ENCODE assay signal across 18 mouse cellular contexts in the genomic region with DNA sequence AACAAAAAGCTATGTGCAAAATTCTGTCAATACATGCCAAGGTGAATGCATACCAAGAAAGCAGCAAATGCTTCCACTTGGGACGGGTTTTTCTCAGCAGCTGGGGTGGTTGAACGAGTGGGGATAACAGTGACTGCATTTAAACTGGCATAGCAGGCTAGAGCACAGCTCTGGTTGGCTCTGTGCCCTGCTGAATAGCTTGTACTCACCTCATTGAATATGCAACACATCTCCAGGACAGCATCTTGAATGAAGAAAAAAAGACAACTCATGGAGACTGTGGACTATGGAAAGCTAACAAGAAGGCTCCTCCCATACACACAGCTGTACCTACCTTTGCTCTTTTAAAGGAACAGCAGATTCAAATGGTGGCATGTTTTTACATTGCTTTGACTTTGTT.
DNase-seq lines count a peak whose midpoint lies in the region; ATAC-seq and TF ChIP-seq lines count a peak whose summit lies in the region.
"Had no signal": no experiment of that assay in that cellular context is flagged by ENCODE, and none has a peak within 500 bp of the region (broad histone marks: within the 10 kb centered on the region; RNA-seq: fewer than 3 reads in every experiment).

No protein-coding gene starts in this region.

- H3K4me1 ChIP-seq in forebrain, embryonic 14.5 days (ENCODE audit: control insufficient read depth, insufficient read depth, low read length), result no peaks in the 10 kb centered on the region
- no peaks in the 10 kb centered on the region for H3K4me1 ChIP-seq in forebrain, embryonic 10.5 days
- H3K4me1 ChIP-seq in kidney, embryonic 16.5 days (ENCODE audit: insufficient read depth, low read length), result no peaks in the 10 kb centered on the region
- H3K4me1 ChIP-seq in midbrain, embryonic 16.5 days (ENCODE audit: control insufficient read depth, insufficient read depth, low read length), result no peaks in the 10 kb centered on the region
- H3K4me1 ChIP-seq in intestine, postnatal 0 days (replicated peaks; ENCODE audit: control insufficient read depth, insufficient read depth, low read length), result no peaks in the 10 kb centered on the region
- H3K4me1 ChIP-seq: embryonic facial prominence, embryonic 15.5 days; heart, embryonic 15.5 days had no signal

- H3K36me3 ChIP-seq in forebrain, embryonic 14.5 days (ENCODE audit: control insufficient read depth, insufficient read depth, low read length), result no peaks in the 10 kb centered on the region
- H3K36me3 ChIP-seq in forebrain, embryonic 10.5 days (replicated peaks), result no peaks in the 10 kb centered on the region
- H3K36me3 ChIP-seq in kidney, embryonic 16.5 days (ENCODE audit: insufficient read depth, low read length), result no peaks in the 10 kb centered on the region
- H3K36me3 ChIP-seq in midbrain, embryonic 16.5 days (ENCODE audit: control insufficient read depth, insufficient read depth, low read length), result no peaks in the 10 kb centered on the region
- H3K36me3 ChIP-seq in intestine, postnatal 0 days (ENCODE audit: control insufficient read depth, insufficient read depth), result no peaks in the 10 kb centered on the region
- H3K36me3 ChIP-seq: embryonic facial prominence, embryonic 15.5 days; heart, embryonic 15.5 days had no signal

- no peak overlapping the region for H3K4me3 ChIP-seq in forebrain, embryonic 14.5 days (ENCODE audit: low read depth, low read length)
- no peak overlapping the region for H3K4me3 ChIP-seq in forebrain, embryonic 10.5 days
- no peak overlapping the region for H3K4me3 ChIP-seq in kidney, embryonic 16.5 days (ENCODE audit: low read length)
- H3K4me3 ChIP-seq in midbrain, embryonic 16.5 days (ENCODE audit: low read depth, low read length), result no peak overlapping the region
- no peak overlapping the region for H3K4me3 ChIP-seq in intestine, postnatal 0 days (ENCODE audit: low read depth, low read length)
- H3K4me3 ChIP-seq: embryonic facial prominence, embryonic 15.5 days; heart, adult 2 months; heart, embryonic 15.5 days had no signal

- no peak for TF ChIP-seq CTCF in intestine, postnatal 0 days (IDR thresholded peaks at IDR 0.05; ENCODE audit: low read depth)

- no peak overlapping the region for H3K27ac ChIP-seq in forebrain, embryonic 14.5 days (ENCODE audit: low read depth, low read length)
- no peak overlapping the region for H3K27ac ChIP-seq in forebrain, embryonic 10.5 days
- no peak overlapping the region for H3K27ac ChIP-seq in kidney, embryonic 16.5 days (ENCODE audit: low read length)
- H3K27ac ChIP-seq in midbrain, embryonic 16.5 days (ENCODE audit: low read length), result no peak overlapping the region
- H3K27ac ChIP-seq in intestine, postnatal 0 days (ENCODE audit: low read depth, low read length), result no peak overlapping the region
- H3K27ac ChIP-seq: embryonic facial prominence, embryonic 15.5 days; heart, adult 2 months; heart, embryonic 15.5 days had no signal

- WGBS in forebrain, embryonic 14.5 days, result 31% methylated on average over 2 of the region's 2 CpGs
- WGBS in forebrain, embryonic 10.5 days, result 65% methylated on average over 2 of the region's 2 CpGs
- 82% methylated on average over 2 of the region's 2 CpGs for WGBS in kidney, embryonic 16.5 days
- 38% methylated on average over 2 of the region's 2 CpGs for WGBS in midbrain, embryonic 16.5 days
- 81% methylated on average over 2 of the region's 2 CpGs for WGBS in intestine, postnatal 0 days

- H3K27me3 ChIP-seq in forebrain, embryonic 14.5 days (replicated peaks; ENCODE audit: control insufficient read depth, insufficient read depth, low read length), result no peaks in the 10 kb centered on the region
- H3K27me3 ChIP-seq in forebrain, embryonic 10.5 days (ENCODE audit: poor library complexity, severe bottlenecking), result no peaks in the 10 kb centered on the region
- no peaks in the 10 kb centered on the region for H3K27me3 ChIP-seq in kidney, embryonic 16.5 days (ENCODE audit: insufficient read depth, low read length)
- no peaks in the 10 kb centered on the region for H3K27me3 ChIP-seq in midbrain, embryonic 16.5 days (ENCODE audit: control insufficient read depth, insufficient read depth, low read depth, low read length)
- H3K27me3 ChIP-seq in intestine, postnatal 0 days (replicated peaks; ENCODE audit: control insufficient read depth, insufficient read depth, low read length), result no peaks in the 10 kb centered on the region
- H3K27me3 ChIP-seq: embryonic facial prominence, embryonic 15.5 days; heart, embryonic 15.5 days had no signal

- H3K9me3 ChIP-seq in forebrain, embryonic 14.5 days (replicated peaks; ENCODE audit: control insufficient read depth, low read length), result no peaks in the 10 kb centered on the region
- H3K9me3 ChIP-seq in forebrain, embryonic 10.5 days, result no peaks in the 10 kb centered on the region
- no peaks in the 10 kb centered on the region for H3K9me3 ChIP-seq in kidney, embryonic 16.5 days (ENCODE audit: low read length)
- H3K9me3 ChIP-seq in midbrain, embryonic 16.5 days (replicated peaks; ENCODE audit: control insufficient read depth, low read length, poor library complexity, severe bottlenecking), result no peaks in the 10 kb centered on the region
- H3K9me3 ChIP-seq in intestine, postnatal 0 days (ENCODE audit: control insufficient read depth), result no peaks in the 10 kb centered on the region
- H3K9me3 ChIP-seq: embryonic facial prominence, embryonic 15.5 days; heart, embryonic 15.5 days had no signal

- H3K4me2 ChIP-seq in forebrain, embryonic 14.5 days (ENCODE audit: low read length), result no peak overlapping the region
- H3K4me2 ChIP-seq in kidney, embryonic 16.5 days (replicated peaks; ENCODE audit: low read depth, low read length), result no peak overlapping the region
- no peak overlapping the region for H3K4me2 ChIP-seq in midbrain, embryonic 16.5 days (ENCODE audit: low read length)
- H3K4me2 ChIP-seq in intestine, postnatal 0 days (replicated peaks; ENCODE audit: low read depth), result no peak overlapping the region
- H3K4me2 ChIP-seq: embryonic facial prominence, embryonic 15.5 days; heart, embryonic 15.5 days had no signal

- no peak overlapping the region for H3K9ac ChIP-seq in forebrain, embryonic 14.5 days (ENCODE audit: low read length)
- H3K9ac ChIP-seq in kidney, embryonic 16.5 days (replicated peaks; ENCODE audit: low read length), result no peak overlapping the region
- H3K9ac ChIP-seq in midbrain, embryonic 16.5 days (ENCODE audit: low read depth, low read length), result no peak overlapping the region
- H3K9ac ChIP-seq in intestine, postnatal 0 days (ENCODE audit: low read depth, low read length), result no peak overlapping the region
- H3K9ac ChIP-seq: embryonic facial prominence, embryonic 15.5 days; heart, embryonic 15.5 days had no signal

- peak; percentile 67 for DNase-seq in forebrain, embryonic 14.5 days (ENCODE audit: low spot score)
- DNase-seq in forebrain, embryonic 10.5 days (ENCODE audit: extremely low spot score, low spot score), result no peak
- peak; percentile 3 to 8 for DNase-seq in kidney, postnatal 36 days
- peak; percentile 38 for DNase-seq in brain, adult 2 months (ENCODE audit: low read depth, low spot score)
- DNase-seq: adrenal gland, adult 8-10 months; B cell, adult 2 months; cerebellum, adult 18-20 months; gastrocnemius, postnatal 14 days; heart, adult 2 months; lung, adult 2 months; lung, postnatal 36 days; thymus, postnatal 4 days had no signal

- peak; percentile 44; the same call in 1 of the 2 replicates for ATAC-seq in forebrain, embryonic 14.5 days
- ATAC-seq in kidney, embryonic 16.5 days (ENCODE audit: low FRiP score, low TSS enrichment), result no peak
- 0 out of 2 replicates have a peak, but pooled peaks have one; percentile 45 for ATAC-seq in midbrain, embryonic 16.5 days
- no peak for ATAC-seq in intestine, postnatal 0 days
- ATAC-seq: intestine, embryonic 16.5 days had no signal

Comparison
In these comparisons a context has a peak if more than half of its experiments do, and no peak if none do; other contexts are left out.
1. ATAC-seq: peak in forebrain, embryonic 14.5 days (single experiment) and midbrain, embryonic 16.5 days (single experiment); none in kidney, embryonic 16.5 days (single experiment) and intestine, postnatal 0 days (single experiment).